Mouse (Mus musculus) forebrain, embryonic 16.5 days (tissue): ENCODE measurements around the gene D430041D05Rik. TPM values are rescaled to one million over a fixed set of nuclear protein-coding genes. Genes with fewer than 3 reads are reported as not detected.

Source experiments
- ATAC-seq: fragments of 200-750 bp; cut with Nextera tagmentation; 2 replicates; pipeline ENCODE4 v1.8.0; 2017; ENCODE audit warnings: mild to moderate bottlenecking, moderate library complexity
- H3K27ac ChIP-seq: fragments of 300-500 bp; sonication (generic); 2 replicates; pipeline ENCODE4 v1.5.1; 2014; ENCODE audit warnings: low read length, control low read depth
- H3K27me3 ChIP-seq: fragments of 300-500 bp; sonication (generic); replicated peaks from 2 replicates; pipeline ENCODE4 v1.6.1; 2014; ENCODE audit warnings: low read length; ENCODE audit not compliant: control insufficient read depth, insufficient read depth
- H3K36me3 ChIP-seq: fragments of 300-500 bp; sonication (generic); 2 replicates; pipeline ENCODE4 v1.6.1; 2014; ENCODE audit not compliant: control insufficient read depth, insufficient read depth
- H3K4me1 ChIP-seq: fragments of 300-500 bp; sonication (generic); replicated peaks from 2 replicates; pipeline ENCODE4 v1.6.1; 2014; ENCODE audit warnings: low read length; ENCODE audit not compliant: control insufficient read depth, insufficient read depth
- H3K4me2 ChIP-seq: fragments of 300-500 bp; sonication (generic); 2 replicates; pipeline ENCODE4 v1.6.1; 2014; ENCODE audit warnings: mild to moderate bottlenecking, low read length, control low read depth
- H3K4me3 ChIP-seq: fragments of 300-500 bp; sonication (generic); replicated peaks from 2 replicates; pipeline ENCODE4 v1.5.1; 2014; ENCODE audit warnings: mild to moderate bottlenecking, low read length, control low read depth
- H3K9ac ChIP-seq: fragments of 300-500 bp; sonication (generic); replicated peaks from 2 replicates; pipeline ENCODE4 v1.6.1; 2014; ENCODE audit warnings: low read depth, low read length, control low read depth
- H3K9me3 ChIP-seq: fragments of 300-500 bp; sonication (generic); 2 replicates; pipeline ENCODE4 v1.6.1; 2016; ENCODE audit warnings: low read length; ENCODE audit not compliant: control insufficient read depth
- WGBS: fragments of 180-500 bp; shearing (Covaris S2); extraction: QIAGEN DNeasy Blood & Tissue Kit; methylation state at CpG from one replicate; pipeline ENCODE4 v1.1.7; 2014; 5-methylcytosine and 5-hydroxymethylcytosine counted together
- polyA plus RNA-seq: library from polyadenylated mRNA; unstranded; fragments of >200 nt; fragmentation: Nextera tagmentation; extraction: Ambion mirVana; gene quantifications from 2 replicates; pipeline ENCODE4 v1.2.1, GENCODE M21; 2015

The D430041D05Rik gene
- polyA plus RNA-seq, 1 experiment from 2014 or later = 14.9 TPM

GRCm38 (mm10) chr2:104176166-104176978 is 234.4 kb downstream of the D430041D05Rik start:
- Histone ChIP-seq H3K4me3 (no peak overlapping the region), H3K27me3 (no peaks in the 10 kb centered on the region), H3K36me3 (no peaks in the 10 kb centered on the region), H3K27ac (no peak overlapping the region), H3K9ac (no peak overlapping the region), H3K4me1 (peaks cover 15% of the 10 kb centered on the region), H3K9me3 (no peaks in the 10 kb centered on the region), H3K4me2 (no peak overlapping the region)
- 43% methylated on average over 15 of the region's 17 CpGs for WGBS
- ATAC-seq = peak; percentile 34; the same call in 1 of the 2 replicates

- H3K9me3 ChIP-seq = no peaks in the 10 kb centered on the region
- no peak overlapping the region for H3K27ac ChIP-seq
- no peak overlapping the region for H3K4me2 ChIP-seq
- H3K4me3 ChIP-seq = no peak overlapping the region
- ATAC-seq = no peak
- H3K27me3 ChIP-seq = no peaks in the 10 kb centered on the region
- H3K36me3 ChIP-seq = no peaks in the 10 kb centered on the region
- no peak overlapping the region for H3K9ac ChIP-seq
- peaks cover 15% of the 10 kb centered on the region for H3K4me1 ChIP-seq
- WGBS = 81% methylated on average over 9 of the region's 9 CpGs
Observed at GRCm38 (mm10) chr2:104175476-104176165, 235.2 kb downstream of the D430041D05Rik start.

DNA sequence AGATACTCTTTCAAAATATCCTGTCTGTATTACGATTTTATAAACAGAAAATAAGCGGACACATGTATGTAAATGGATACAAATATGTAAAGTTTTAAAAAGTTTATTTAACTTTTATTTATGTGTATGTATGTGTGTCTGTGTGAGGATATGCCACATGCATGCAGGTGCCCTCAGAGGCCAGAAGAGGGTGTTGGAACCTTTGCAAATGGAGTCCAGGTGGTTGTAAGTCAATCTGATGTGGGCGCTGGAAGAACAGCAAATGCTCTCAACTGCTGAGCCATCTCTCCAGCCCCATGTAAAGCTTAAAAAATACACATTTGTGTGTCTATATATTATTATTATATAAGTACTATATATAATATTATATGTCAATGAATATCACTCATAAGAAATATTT is 237.4 kb downstream of the D430041D05Rik start:
- no peak overlapping the region for H3K4me3 ChIP-seq
- no peaks in the 10 kb centered on the region for H3K9me3 ChIP-seq
- no peaks in the 10 kb centered on the region for H3K27me3 ChIP-seq
- no peaks in the 10 kb centered on the region for H3K36me3 ChIP-seq
- peaks cover 19% of the 10 kb centered on the region for H3K4me1 ChIP-seq
- WGBS = 92% methylated on average over 3 of the region's 3 CpGs
- no peak for ATAC-seq
- H3K27ac ChIP-seq = no peak overlapping the region
- H3K9ac ChIP-seq = no peak overlapping the region
- H3K4me2 ChIP-seq = no peak overlapping the region

DNA sequence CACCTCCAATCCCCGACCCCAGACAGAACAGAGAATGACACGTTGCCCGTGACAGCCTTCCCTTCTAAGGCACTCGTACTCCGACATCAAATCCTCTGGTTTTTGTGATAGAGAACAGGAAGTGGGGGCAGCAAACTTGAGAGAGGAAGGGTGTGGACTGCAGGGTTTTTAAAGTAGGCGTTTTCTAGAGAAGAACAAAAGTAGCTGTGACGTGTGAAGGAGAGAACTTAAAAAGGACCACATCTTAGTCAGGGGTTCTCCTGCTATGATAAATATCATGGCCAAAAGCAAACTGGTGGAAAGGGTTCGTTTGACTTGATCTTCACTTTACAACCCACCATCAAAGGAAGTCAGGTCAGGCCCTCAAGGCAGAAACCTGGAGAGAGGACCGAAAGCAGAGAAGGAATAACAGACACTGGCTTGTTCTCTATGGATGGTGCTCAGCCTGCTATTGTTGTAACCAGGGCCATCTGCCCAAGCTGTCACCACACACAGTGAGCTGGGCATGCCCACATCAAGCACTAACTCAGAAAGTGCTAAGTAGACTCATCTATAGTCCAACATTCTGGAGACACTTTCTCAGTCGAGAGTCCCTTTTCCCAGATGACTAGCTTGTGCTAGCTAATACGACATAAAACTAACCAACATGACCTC is 238.0 kb downstream of the D430041D05Rik start:
- Histone ChIP-seq H3K9me3 (no peaks in the 10 kb centered on the region), H3K4me1 (peaks cover 25% of the 10 kb centered on the region), H3K27me3 (no peaks in the 10 kb centered on the region), H3K36me3 (no peaks in the 10 kb centered on the region), H3K27ac (no peak overlapping the region), H3K4me2 (no peak overlapping the region), H3K9ac (no peak overlapping the region), H3K4me3 (no peak overlapping the region)
- WGBS = 78% methylated on average over 11 of the region's 11 CpGs
- no peak for ATAC-seq

GRCm38 (mm10) chr2:104168186-104168896 is 242.5 kb downstream of the D430041D05Rik start:
- H3K4me1 ChIP-seq = peaks cover 10% of the 10 kb centered on the region
- H3K36me3 ChIP-seq = no peaks in the 10 kb centered on the region
- no peaks in the 10 kb centered on the region for H3K27me3 ChIP-seq
- no peaks in the 10 kb centered on the region for H3K9me3 ChIP-seq
- H3K4me3 ChIP-seq = 0 out of 2 replicates have a peak overlapping the region, but pooled peaks have one; percentile 8
- ATAC-seq = peak; percentile 85
- 27% methylated on average over 17 of the region's 17 CpGs for WGBS
- no peak overlapping the region; the same call in 1 of the 2 replicates for H3K9ac ChIP-seq
- no peak overlapping the region for H3K27ac ChIP-seq
- peak overlapping the region; percentile 39 for H3K4me2 ChIP-seq

DNA sequence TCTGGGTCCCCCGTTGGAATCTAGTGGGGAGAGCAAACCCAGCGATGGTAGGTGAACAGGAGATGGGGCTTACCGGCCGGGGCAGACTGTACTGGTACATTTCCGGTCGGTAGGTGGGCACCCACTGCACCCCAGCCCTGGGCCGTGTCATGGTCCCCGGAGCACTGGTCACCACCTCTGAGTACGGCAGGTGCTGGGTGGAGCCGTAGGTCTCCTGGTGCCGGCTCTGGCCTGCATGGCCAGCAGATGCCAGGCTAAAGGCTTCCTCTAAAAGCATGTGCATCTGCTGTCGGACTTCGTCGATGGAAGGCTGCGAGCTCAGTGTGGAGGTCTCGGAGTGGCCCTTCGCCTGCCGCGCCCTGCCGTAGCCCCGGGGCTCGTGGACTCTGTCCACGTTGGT is 243.0 kb downstream of the D430041D05Rik start:
- Histone ChIP-seq H3K9ac (no peak overlapping the region), H3K27me3 (no peaks in the 10 kb centered on the region), H3K36me3 (no peaks in the 10 kb centered on the region), H3K4me3 (no peak overlapping the region), H3K27ac (no peak overlapping the region), H3K4me2 (no peak overlapping the region), H3K9me3 (no peaks in the 10 kb centered on the region), H3K4me1 (peaks cover 10% of the 10 kb centered on the region)
- ATAC-seq = peak; percentile 7; the same call in 1 of the 2 replicates
- 89% methylated on average over 23 of the region's 23 CpGs for WGBS

DNA sequence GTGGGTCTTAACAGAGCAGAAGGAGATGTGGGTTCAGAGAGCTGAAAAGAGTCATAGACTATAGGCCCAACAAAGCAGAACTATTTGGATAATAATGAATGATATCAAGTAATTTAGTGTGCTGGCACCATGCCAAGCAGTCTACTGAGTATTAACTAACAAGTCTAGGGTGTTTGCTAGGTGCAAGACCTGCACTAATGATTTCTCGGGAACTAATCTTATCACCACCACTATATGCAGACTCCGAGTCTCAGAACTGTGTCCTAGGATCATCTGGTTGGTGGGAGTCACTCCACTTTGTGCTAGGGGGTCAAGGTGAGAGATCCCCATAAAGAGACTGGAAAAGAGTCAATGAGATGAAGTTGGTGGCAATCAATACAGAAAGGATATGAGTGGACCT is 245.2 kb downstream of the D430041D05Rik start:
- Histone ChIP-seq H3K9me3 (no peaks in the 10 kb centered on the region), H3K9ac (no peak overlapping the region), H3K4me3 (no peak overlapping the region), H3K27me3 (no peaks in the 10 kb centered on the region), H3K4me2 (no peak overlapping the region), H3K27ac (no peak overlapping the region), H3K4me1 (peaks cover 10% of the 10 kb centered on the region), H3K36me3 (no peaks in the 10 kb centered on the region)
- WGBS = 69% methylated on average over 2 of the region's 2 CpGs
- ATAC-seq = no peak

- no peak overlapping the region for H3K9ac ChIP-seq
- peaks cover 10% of the 10 kb centered on the region for H3K4me1 ChIP-seq
- H3K36me3 ChIP-seq = no peaks in the 10 kb centered on the region
- H3K9me3 ChIP-seq = no peaks in the 10 kb centered on the region
- H3K4me3 ChIP-seq = no peak overlapping the region
- no peak overlapping the region for H3K27ac ChIP-seq
- H3K4me2 ChIP-seq = no peak overlapping the region
- no peaks in the 10 kb centered on the region for H3K27me3 ChIP-seq
- WGBS = 87% methylated on average over 4 of the region's 4 CpGs
- no peak for ATAC-seq
Observed at GRCm38 (mm10) chr2:104163978-104164487, 246.8 kb downstream of the D430041D05Rik start.
